Mouse (Mus musculus) thymus, postnatal 4 days (tissue): Measurements from ENCODE around the gene Gm10408.
"Not testable (repeated sequence)": the region's sequence is repeated elsewhere in the genome, so short reads cannot be mapped to it uniquely, and the experiment has no call there.

Experiments used
- DNase-seq: peaks from one replicate; pipeline ENCODE4 v3.0.0; 2021

Gene Gm10408

GRCm38 (mm10) chr14:3449079-3449478, at the start of gene Gm10408:
Gene Gm10408 (plus strand): TSS chr14:3449379.
- DNase-seq = not testable (repeated sequence)

- DNase-seq = not testable (repeated sequence)
These were observed 36.9 kb upstream of the Gm10408 start, which contains the start of gene Gm10409 for GRCm38 (mm10) chr14:3412314-3412713. Gene Gm10409 (plus strand): TSS chr14:3412614.

DNA sequence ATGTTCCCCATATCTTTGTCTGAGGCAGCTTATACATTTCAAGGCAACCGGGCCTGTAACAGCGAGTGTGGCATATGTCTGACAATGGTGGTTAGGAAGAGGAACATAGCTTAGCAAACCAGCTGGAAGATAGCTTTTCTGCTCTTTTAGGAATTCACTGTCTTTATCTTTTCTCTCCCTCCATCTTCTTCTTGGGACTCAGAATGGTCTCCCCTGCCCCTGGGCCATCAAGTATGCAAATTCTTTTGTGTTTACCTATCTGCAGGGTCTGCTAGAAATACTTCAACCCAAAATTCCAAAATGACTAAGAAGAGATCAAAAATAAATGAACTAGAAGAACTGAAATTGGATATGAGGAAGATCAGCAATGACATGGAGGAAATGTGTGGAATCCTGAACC, 21.4 kb upstream of the Gm10408 start, which contains the start of gene Gm3005:
Gm3005 (plus strand) TSS at position 301 of the 400 bp plus-strand sequence.
- DNase-seq = not testable (repeated sequence)
